Mouse (Mus musculus): ENCODE measurements around the gene Vax1. TPM values are rescaled to one million over a fixed set of nuclear protein-coding genes. Genes with fewer than 3 reads are reported as not detected.

Vax1 gene
- not detected in 2 replicates for polyA plus RNA-seq (2015; fragmentation: Nextera tagmentation; extraction: Ambion mirVana)

- no peaks in the 10 kb centered on the region for H3K36me3 ChIP-seq (replicated peaks; ENCODE audit: insufficient read depth, low read length)
- H3K27me3 ChIP-seq (ENCODE audit: insufficient read depth, low read length), result peaks cover 92% of the 10 kb centered on the region
- H3K4me1 ChIP-seq (ENCODE audit: insufficient read depth), result peaks cover 14% of the 10 kb centered on the region
- TF ChIP-seq EP300 (IDR thresholded peaks at IDR 0.05; ENCODE audit: low read depth) (no peak), CTCF (IDR thresholded peaks at IDR 0.05; ENCODE audit: low read depth) (no peak)
- ATAC-seq, result no peak
- DNase-seq, result peak; percentile 26
- WGBS (ENCODE audit: insufficient replicate concordance), result 1% methylated on average over 54 of the region's 54 CpGs
- H3K9ac ChIP-seq (replicated peaks), result no peak within 1 kb of the TSS
- peak within 1 kb of the TSS; percentile 47 for H3K4me2 ChIP-seq (ENCODE audit: low read depth, low read length)
- no peaks in the 10 kb centered on the region for H3K9me3 ChIP-seq (ENCODE audit: low read length)
- H3K4me3 ChIP-seq (ENCODE audit: low read depth, low read length), result peak within 1 kb of the TSS; percentile 32
- H3K27ac ChIP-seq (ENCODE audit: low read depth), result no peak within 1 kb of the TSS
Measured at GRCm38 (mm10) chr19:59169936-59170765, at the start of gene Vax1. Vax1 (minus strand) TSS chr19:59170056.

DNA sequence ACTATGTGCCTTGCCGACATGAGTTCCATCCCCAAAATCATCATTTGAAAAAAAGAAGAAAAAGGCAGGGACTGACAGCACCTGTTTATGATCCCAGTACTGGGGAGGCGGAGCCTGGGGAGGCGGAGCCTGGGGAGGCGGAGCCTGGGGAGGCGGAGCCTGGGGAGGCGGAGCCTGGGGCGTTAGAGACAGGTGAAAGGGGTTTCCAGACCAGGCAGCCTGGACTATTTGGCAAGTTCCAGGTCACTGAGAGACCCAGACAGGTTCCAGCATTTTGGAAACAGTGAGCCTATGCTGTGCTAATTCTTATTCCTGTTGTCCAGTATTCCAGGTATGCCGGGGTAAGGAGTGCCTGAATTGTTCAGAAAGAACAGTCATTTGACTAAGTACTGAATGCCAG is 49.1 kb upstream of the Vax1 start, which contains the start of gene Kcnk18:
Gene Kcnk18, plus strand, starts transcription at position 224 of the 400 bp plus-strand sequence.
- WGBS (ENCODE audit: insufficient replicate concordance), result 72% methylated on average over 8 of the region's 8 CpGs
- no peak for TF ChIP-seq EP300 (IDR thresholded peaks at IDR 0.05; ENCODE audit: low read depth)
- ATAC-seq (no peak), DNase-seq (no peak)
- H3K4me2 ChIP-seq (ENCODE audit: low read depth, low read length), result no peak within 1 kb of the TSS
- H3K36me3 ChIP-seq (replicated peaks; ENCODE audit: insufficient read depth, low read length), result no peaks in the 10 kb centered on the region
- 0 out of 2 replicates have a peak, but pooled peaks cover 2% of the 10 kb centered on the region for H3K9me3 ChIP-seq (ENCODE audit: low read length)
- H3K27me3 ChIP-seq (ENCODE audit: insufficient read depth, low read length), result no peaks in the 10 kb centered on the region
- H3K9ac ChIP-seq (replicated peaks), result no peak within 1 kb of the TSS
- H3K4me3 ChIP-seq (ENCODE audit: low read depth, low read length), result no peak within 1 kb of the TSS
- H3K4me1 ChIP-seq (ENCODE audit: insufficient read depth), result no peaks in the 10 kb centered on the region
- no peak within 1 kb of the TSS for H3K27ac ChIP-seq (ENCODE audit: low read depth)

DNA sequence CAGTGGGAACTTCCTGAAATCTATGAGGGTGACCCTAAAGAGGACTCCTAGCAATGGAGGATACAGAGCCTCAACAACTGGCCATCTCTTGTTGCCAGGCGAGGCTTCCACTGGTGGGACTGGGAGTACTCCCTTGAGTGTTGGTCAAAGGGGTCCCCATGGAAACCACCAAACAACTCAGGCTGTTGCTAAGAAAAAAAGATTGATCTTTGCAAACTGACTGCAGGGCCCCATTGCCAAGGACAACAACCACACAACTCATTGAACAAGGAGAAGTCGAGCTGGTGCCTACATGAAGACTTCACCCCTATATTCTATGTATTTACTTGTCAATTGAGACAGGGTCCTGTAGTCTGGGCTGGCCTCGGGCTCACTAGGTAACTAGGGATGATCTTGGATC is 47.0 kb upstream of the Vax1 start:
- Histone ChIP-seq H3K27me3 (ENCODE audit: insufficient read depth, low read length) (no peaks in the 10 kb centered on the region), H3K36me3 (replicated peaks; ENCODE audit: insufficient read depth, low read length) (no peaks in the 10 kb centered on the region), H3K27ac (ENCODE audit: low read depth) (no peak overlapping the region), H3K9ac (replicated peaks) (no peak overlapping the region), H3K4me1 (ENCODE audit: insufficient read depth) (no peaks in the 10 kb centered on the region), H3K9me3 (ENCODE audit: low read length) (0 out of 2 replicates have a peak, but pooled peaks cover 2% of the 10 kb centered on the region), H3K4me2 (ENCODE audit: low read depth, low read length) (no peak overlapping the region), H3K4me3 (ENCODE audit: low read depth, low read length) (no peak overlapping the region)
- 62% methylated on average over 3 of the region's 3 CpGs for WGBS (ENCODE audit: insufficient replicate concordance)
- no peak for ATAC-seq
- DNase-seq, result no peak
- no peak for TF ChIP-seq CTCF (IDR thresholded peaks at IDR 0.05; ENCODE audit: low read depth)
- TF ChIP-seq EP300 (IDR thresholded peaks at IDR 0.05; ENCODE audit: low read depth), result no peak

DNA sequence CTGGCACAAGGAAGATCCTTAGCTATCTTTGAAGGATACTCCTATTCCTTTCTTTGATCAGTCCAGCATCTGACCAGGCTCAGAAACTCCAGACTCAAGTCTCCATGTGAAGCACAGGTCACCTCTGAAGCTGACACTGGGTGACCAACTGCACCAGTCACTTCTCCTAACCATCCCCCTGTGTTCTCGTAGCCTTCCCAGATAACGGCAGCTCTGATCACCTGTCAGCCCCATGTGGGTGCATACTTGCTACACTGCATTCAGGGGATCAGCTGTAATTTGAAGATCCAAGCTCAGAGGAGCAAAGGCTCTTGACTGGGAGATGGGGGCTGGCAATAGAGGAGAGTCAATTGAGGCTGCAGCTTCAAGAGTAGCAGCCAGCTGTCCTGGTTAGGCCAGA is 39.1 kb upstream of the Vax1 start:
- DNase-seq, result no peak
- peaks cover 7% of the 10 kb centered on the region; the same call in 1 of the 2 replicates for H3K27me3 ChIP-seq (ENCODE audit: insufficient read depth, low read length)
- ATAC-seq, result no peak
- no peak overlapping the region for H3K4me2 ChIP-seq (ENCODE audit: low read depth, low read length)
- H3K9me3 ChIP-seq (ENCODE audit: low read length), result no peaks in the 10 kb centered on the region
- H3K36me3 ChIP-seq (replicated peaks; ENCODE audit: insufficient read depth, low read length), result no peaks in the 10 kb centered on the region
- H3K9ac ChIP-seq (replicated peaks), result no peak overlapping the region
- WGBS (ENCODE audit: insufficient replicate concordance), result 48% methylated on average over 2 of the region's 2 CpGs
- H3K4me1 ChIP-seq (ENCODE audit: insufficient read depth), result no peaks in the 10 kb centered on the region
- TF ChIP-seq EP300 (IDR thresholded peaks at IDR 0.05; ENCODE audit: low read depth) (no peak), CTCF (IDR thresholded peaks at IDR 0.05; ENCODE audit: low read depth) (no peak)
- no peak overlapping the region for H3K4me3 ChIP-seq (ENCODE audit: low read depth, low read length)
- no peak overlapping the region for H3K27ac ChIP-seq (ENCODE audit: low read depth)

- TF ChIP-seq CTCF (IDR thresholded peaks at IDR 0.05; ENCODE audit: low read depth), result peak; percentile 85
- TF ChIP-seq EP300 (IDR thresholded peaks at IDR 0.05; ENCODE audit: low read depth), result no peak
- Histone ChIP-seq H3K4me2 (ENCODE audit: low read depth, low read length) (no peak overlapping the region), H3K27me3 (ENCODE audit: insufficient read depth, low read length) (peaks cover 7% of the 10 kb centered on the region; the same call in 1 of the 2 replicates), H3K27ac (ENCODE audit: low read depth) (no peak overlapping the region), H3K4me3 (ENCODE audit: low read depth, low read length) (no peak overlapping the region), H3K9me3 (ENCODE audit: low read length) (no peaks in the 10 kb centered on the region), H3K36me3 (replicated peaks; ENCODE audit: insufficient read depth, low read length) (no peaks in the 10 kb centered on the region), H3K4me1 (ENCODE audit: insufficient read depth) (no peaks in the 10 kb centered on the region), H3K9ac (replicated peaks) (no peak overlapping the region)
- peak; percentile 64 for DNase-seq
- WGBS (ENCODE audit: insufficient replicate concordance), result 26% methylated on average over 5 of the region's 5 CpGs
- ATAC-seq, result no peak
Measured at GRCm38 (mm10) chr19:59208475-59208874, 38.6 kb upstream of the Vax1 start.

DNA sequence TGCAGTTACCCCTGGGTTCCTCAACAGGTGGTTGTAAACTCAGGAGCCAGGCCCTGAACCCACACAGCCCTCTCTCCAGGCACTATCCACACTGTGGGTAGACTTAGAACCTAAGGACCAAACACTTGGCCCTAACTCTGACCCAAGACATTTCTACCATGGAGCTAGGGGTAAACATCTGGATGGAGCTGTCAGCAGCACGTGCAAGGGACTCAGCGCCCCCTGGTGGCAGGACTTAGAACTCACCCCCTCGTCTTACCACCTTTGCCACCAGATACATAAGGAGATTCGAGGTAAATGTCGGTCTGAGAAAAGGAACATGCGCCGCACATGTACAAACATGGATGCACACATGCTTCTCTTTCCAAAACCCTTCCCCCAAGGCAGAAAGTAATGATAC is 28.3 kb upstream of the Vax1 start:
- Histone ChIP-seq H3K4me3 (ENCODE audit: low read depth, low read length) (no peak overlapping the region), H3K36me3 (replicated peaks; ENCODE audit: insufficient read depth, low read length) (no peaks in the 10 kb centered on the region), H3K9ac (replicated peaks) (no peak overlapping the region), H3K4me1 (ENCODE audit: insufficient read depth) (peaks cover 7% of the 10 kb centered on the region), H3K27me3 (ENCODE audit: insufficient read depth, low read length) (peaks cover 48% of the 10 kb centered on the region), H3K4me2 (ENCODE audit: low read depth, low read length) (no peak overlapping the region), H3K27ac (ENCODE audit: low read depth) (no peak overlapping the region), H3K9me3 (ENCODE audit: low read length) (0 out of 2 replicates have a peak, but pooled peaks cover 4% of the 10 kb centered on the region)
- ATAC-seq (no peak), DNase-seq (peak; percentile 75)
- peak; percentile 91 for TF ChIP-seq CTCF (IDR thresholded peaks at IDR 0.05; ENCODE audit: low read depth)
- TF ChIP-seq EP300 (IDR thresholded peaks at IDR 0.05; ENCODE audit: low read depth), result no peak
- WGBS (ENCODE audit: insufficient replicate concordance), result 37% methylated on average over 7 of the region's 7 CpGs
